Mouse (Mus musculus): ENCODE data around the gene Cd300ld3.

DNA sequence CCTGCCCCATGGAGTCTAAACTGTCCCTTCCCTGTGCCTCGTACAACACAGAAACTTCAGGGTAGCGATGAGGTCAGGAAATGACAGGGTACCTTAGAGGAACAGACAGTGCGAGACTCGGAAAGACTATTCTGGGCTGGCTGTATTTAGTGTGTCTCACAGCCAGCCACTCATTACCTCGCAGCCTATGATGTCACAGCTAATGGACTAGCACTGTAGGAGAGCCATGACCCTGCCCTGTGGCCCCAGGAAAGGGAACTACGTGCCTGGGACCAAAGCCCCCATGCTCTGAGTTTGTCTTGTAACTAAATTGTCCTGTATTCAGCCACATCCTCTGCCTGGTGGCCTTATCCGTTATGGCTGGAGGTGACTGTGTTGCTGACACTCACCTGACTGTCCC lies 27.2 kb upstream of the Cd300ld3 start:
- TF ChIP-seq GATA1 (IDR thresholded peaks at IDR 0.05; ENCODE audit: borderline replicate concordance, low read length), result no peak
- no peak for TF ChIP-seq FLI1 (IDR thresholded peaks at IDR 0.05; ENCODE audit: low read length)

Data from megakaryocyte, embryonic 14.5 days (primary cell).